Mouse (Mus musculus): ENCODE measurements around the gene Ctdspl. TPM values are rescaled to one million over a fixed set of nuclear protein-coding genes. Genes with fewer than 3 reads are reported as not detected.
A peak's percentile ranks its signal among the peaks of the same experiment; 100 is the strongest.

The Ctdspl gene
- polyA plus RNA-seq (2015; fragmentation: Nextera tagmentation; extraction: Ambion mirVana) = 8.1 and 9.3 TPM in 2 replicates

- Histone ChIP-seq H3K4me2 (ENCODE audit: low read depth, low read length) (peak within 1 kb of the TSS; percentile 99), H3K27ac (ENCODE audit: low read length) (peak within 1 kb of the TSS; percentile 92), H3K4me3 (ENCODE audit: low read length) (peak within 1 kb of the TSS; percentile 88), H3K9ac (ENCODE audit: low read length) (peak within 1 kb of the TSS; percentile 96), H3K36me3 (ENCODE audit: control insufficient read depth, insufficient read depth) (peaks cover 2% of the 10 kb centered on the region; the same call in 1 of the 2 replicates), H3K27me3 (ENCODE audit: control insufficient read depth, insufficient read depth, low read length) (no peaks in the 10 kb centered on the region), H3K4me1 (ENCODE audit: control insufficient read depth, insufficient read depth, low read length) (peaks cover 26% of the 10 kb centered on the region), H3K9me3 (replicated peaks; ENCODE audit: control insufficient read depth, low read length) (no peaks in the 10 kb centered on the region)
- WGBS = under 1% methylated on average over 45 of the region's 73 CpGs
- peak; percentile 31 for ATAC-seq (replicated peaks; ENCODE audit: extremely low read depth, insufficient read depth, low FRiP score)
Measured at GRCm38 (mm10) chr9:118926111-118926650, at the start of gene Ctdspl. Gene Ctdspl (plus strand): TSS chr9:118926453.

GRCm38 (mm10) chr9:118876902-118877301 lies 49.4 kb upstream of the Ctdspl start:
- Histone ChIP-seq H3K36me3 (ENCODE audit: control insufficient read depth, insufficient read depth) (peaks cover 6% of the 10 kb centered on the region), H3K4me2 (ENCODE audit: low read depth, low read length) (no peak overlapping the region), H3K4me1 (ENCODE audit: control insufficient read depth, insufficient read depth, low read length) (peaks cover 11% of the 10 kb centered on the region), H3K27me3 (ENCODE audit: control insufficient read depth, insufficient read depth, low read length) (no peaks in the 10 kb centered on the region), H3K4me3 (ENCODE audit: low read length) (no peak overlapping the region), H3K27ac (ENCODE audit: low read length) (peak overlapping the region; percentile 58), H3K9me3 (replicated peaks; ENCODE audit: control insufficient read depth, low read length) (no peaks in the 10 kb centered on the region), H3K9ac (ENCODE audit: low read length) (no peak overlapping the region)
- 43% methylated on average over 10 of the region's 10 CpGs for WGBS
- ATAC-seq (replicated peaks; ENCODE audit: extremely low read depth, insufficient read depth, low FRiP score) = no peak

- no peak overlapping the region for H3K4me2 ChIP-seq (ENCODE audit: low read depth, low read length)
- no peak for ATAC-seq (replicated peaks; ENCODE audit: extremely low read depth, insufficient read depth, low FRiP score)
- no peaks in the 10 kb centered on the region for H3K9me3 ChIP-seq (replicated peaks; ENCODE audit: control insufficient read depth, low read length)
- H3K27ac ChIP-seq (ENCODE audit: low read length) = peak overlapping the region; percentile 58
- WGBS = 57% methylated on average over 7 of the region's 7 CpGs
- H3K4me3 ChIP-seq (ENCODE audit: low read length) = no peak overlapping the region
- H3K27me3 ChIP-seq (ENCODE audit: control insufficient read depth, insufficient read depth, low read length) = no peaks in the 10 kb centered on the region
- H3K9ac ChIP-seq (ENCODE audit: low read length) = no peak overlapping the region
- H3K4me1 ChIP-seq (ENCODE audit: control insufficient read depth, insufficient read depth, low read length) = peaks cover 11% of the 10 kb centered on the region
- peaks cover 6% of the 10 kb centered on the region for H3K36me3 ChIP-seq (ENCODE audit: control insufficient read depth, insufficient read depth)
Measured at GRCm38 (mm10) chr9:118877365-118878008, 48.8 kb upstream of the Ctdspl start.

- 92% methylated on average over 11 of the region's 11 CpGs for WGBS
- H3K27ac ChIP-seq (ENCODE audit: low read length) = no peak overlapping the region
- H3K9ac ChIP-seq (ENCODE audit: low read length) = no peak overlapping the region
- H3K4me3 ChIP-seq (ENCODE audit: low read length) = no peak overlapping the region
- no peak overlapping the region for H3K4me2 ChIP-seq (ENCODE audit: low read depth, low read length)
- peaks cover 2% of the 10 kb centered on the region for H3K36me3 ChIP-seq (ENCODE audit: control insufficient read depth, insufficient read depth)
- H3K27me3 ChIP-seq (ENCODE audit: control insufficient read depth, insufficient read depth, low read length) = no peaks in the 10 kb centered on the region
- no peaks in the 10 kb centered on the region for H3K9me3 ChIP-seq (replicated peaks; ENCODE audit: control insufficient read depth, low read length)
- peaks cover 11% of the 10 kb centered on the region for H3K4me1 ChIP-seq (ENCODE audit: control insufficient read depth, insufficient read depth, low read length)
- no peak for ATAC-seq (replicated peaks; ENCODE audit: extremely low read depth, insufficient read depth, low FRiP score)
Measured at GRCm38 (mm10) chr9:118878596-118878995, 47.7 kb upstream of the Ctdspl start.

GRCm38 (mm10) chr9:118881281-118881945 lies 44.8 kb upstream of the Ctdspl start:
- no peak overlapping the region for H3K27ac ChIP-seq (ENCODE audit: low read length)
- H3K9ac ChIP-seq (ENCODE audit: low read length) = no peak overlapping the region
- no peaks in the 10 kb centered on the region for H3K27me3 ChIP-seq (ENCODE audit: control insufficient read depth, insufficient read depth, low read length)
- WGBS = 75% methylated on average over 7 of the region's 7 CpGs
- no peak overlapping the region for H3K4me3 ChIP-seq (ENCODE audit: low read length)
- 0 out of 2 replicates have a peak, but pooled peaks cover 3% of the 10 kb centered on the region for H3K36me3 ChIP-seq (ENCODE audit: control insufficient read depth, insufficient read depth)
- no peaks in the 10 kb centered on the region for H3K9me3 ChIP-seq (replicated peaks; ENCODE audit: control insufficient read depth, low read length)
- H3K4me1 ChIP-seq (ENCODE audit: control insufficient read depth, insufficient read depth, low read length) = peaks cover 11% of the 10 kb centered on the region
- ATAC-seq (replicated peaks; ENCODE audit: extremely low read depth, insufficient read depth, low FRiP score) = no peak
- no peak overlapping the region for H3K4me2 ChIP-seq (ENCODE audit: low read depth, low read length)

GRCm38 (mm10) chr9:118881946-118882284 lies 44.3 kb upstream of the Ctdspl start:
- WGBS = 75% methylated on average over 6 of the region's 6 CpGs
- H3K27me3 ChIP-seq (ENCODE audit: control insufficient read depth, insufficient read depth, low read length) = no peaks in the 10 kb centered on the region
- ATAC-seq (replicated peaks; ENCODE audit: extremely low read depth, insufficient read depth, low FRiP score) = no peak
- no peaks in the 10 kb centered on the region for H3K9me3 ChIP-seq (replicated peaks; ENCODE audit: control insufficient read depth, low read length)
- no peak overlapping the region for H3K27ac ChIP-seq (ENCODE audit: low read length)
- no peak overlapping the region for H3K4me3 ChIP-seq (ENCODE audit: low read length)
- H3K4me2 ChIP-seq (ENCODE audit: low read depth, low read length) = no peak overlapping the region
- peaks cover 8% of the 10 kb centered on the region for H3K4me1 ChIP-seq (ENCODE audit: control insufficient read depth, insufficient read depth, low read length)
- H3K9ac ChIP-seq (ENCODE audit: low read length) = no peak overlapping the region
- H3K36me3 ChIP-seq (ENCODE audit: control insufficient read depth, insufficient read depth) = 0 out of 2 replicates have a peak, but pooled peaks cover 3% of the 10 kb centered on the region

GRCm38 (mm10) chr9:118883150-118883549 lies 43.1 kb upstream of the Ctdspl start:
- H3K36me3 ChIP-seq (ENCODE audit: control insufficient read depth, insufficient read depth) = 0 out of 2 replicates have a peak, but pooled peaks cover 3% of the 10 kb centered on the region
- no peak overlapping the region for H3K27ac ChIP-seq (ENCODE audit: low read length)
- H3K9me3 ChIP-seq (replicated peaks; ENCODE audit: control insufficient read depth, low read length) = no peaks in the 10 kb centered on the region
- no peaks in the 10 kb centered on the region for H3K27me3 ChIP-seq (ENCODE audit: control insufficient read depth, insufficient read depth, low read length)
- ATAC-seq (replicated peaks; ENCODE audit: extremely low read depth, insufficient read depth, low FRiP score) = no peak
- H3K4me1 ChIP-seq (ENCODE audit: control insufficient read depth, insufficient read depth, low read length) = no peaks in the 10 kb centered on the region
- H3K4me2 ChIP-seq (ENCODE audit: low read depth, low read length) = no peak overlapping the region
- 86% methylated on average over 7 of the region's 7 CpGs for WGBS
- no peak overlapping the region for H3K9ac ChIP-seq (ENCODE audit: low read length)
- H3K4me3 ChIP-seq (ENCODE audit: low read length) = no peak overlapping the region

GRCm38 (mm10) chr9:118885785-118886184 lies 40.5 kb upstream of the Ctdspl start:
- Histone ChIP-seq H3K4me3 (ENCODE audit: low read length) (no peak overlapping the region), H3K9me3 (replicated peaks; ENCODE audit: control insufficient read depth, low read length) (no peaks in the 10 kb centered on the region), H3K9ac (ENCODE audit: low read length) (no peak overlapping the region), H3K27me3 (ENCODE audit: control insufficient read depth, insufficient read depth, low read length) (no peaks in the 10 kb centered on the region), H3K4me1 (ENCODE audit: control insufficient read depth, insufficient read depth, low read length) (no peaks in the 10 kb centered on the region; the same call in 1 of the 2 replicates), H3K36me3 (ENCODE audit: control insufficient read depth, insufficient read depth) (0 out of 2 replicates have a peak, but pooled peaks cover 3% of the 10 kb centered on the region), H3K4me2 (ENCODE audit: low read depth, low read length) (no peak overlapping the region), H3K27ac (ENCODE audit: low read length) (no peak overlapping the region)
- WGBS = 64% methylated on average over 6 of the region's 6 CpGs
- ATAC-seq (replicated peaks; ENCODE audit: extremely low read depth, insufficient read depth, low FRiP score) = no peak

- Histone ChIP-seq H3K27me3 (ENCODE audit: control insufficient read depth, insufficient read depth, low read length) (no peaks in the 10 kb centered on the region), H3K9ac (ENCODE audit: low read length) (no peak overlapping the region), H3K36me3 (ENCODE audit: control insufficient read depth, insufficient read depth) (0 out of 2 replicates have a peak, but pooled peaks cover 3% of the 10 kb centered on the region), H3K27ac (ENCODE audit: low read length) (no peak overlapping the region), H3K9me3 (replicated peaks; ENCODE audit: control insufficient read depth, low read length) (no peaks in the 10 kb centered on the region), H3K4me2 (ENCODE audit: low read depth, low read length) (no peak overlapping the region), H3K4me3 (ENCODE audit: low read length) (no peak overlapping the region), H3K4me1 (ENCODE audit: control insufficient read depth, insufficient read depth, low read length) (no peaks in the 10 kb centered on the region; the same call in 1 of the 2 replicates)
- no peak for ATAC-seq (replicated peaks; ENCODE audit: extremely low read depth, insufficient read depth, low FRiP score)
- WGBS = 80% methylated on average over 7 of the region's 7 CpGs
Measured at GRCm38 (mm10) chr9:118887201-118887600, 39.1 kb upstream of the Ctdspl start.
